Mouse (Mus musculus) mouse embryonic stem cell (cell line): Measurements from ENCODE around the gene Klk1b27.
"Not testable (repeated sequence)": the region's sequence is repeated elsewhere in the genome, so short reads cannot be mapped to it uniquely, and the experiment has no call there.

Source experiments
- in situ Hi-C, 2 experiments: fragments of 300-500 bp; cut with MboI; formaldehyde crosslinking; loops; 1 replicate in 1 of 2; 3 replicates in 1 of 2; pipeline ENCODE4 v1.14.3; 2019 to 2020; ENCODE audit warnings: low sequenced_read_pairs in 2 of 2, low pct_unique_long_range_greater_than_20kb in 1 of 2, mixed read lengths in 1 of 2; ENCODE audit not compliant: unreplicated experiment in 1 of 2

Klk1b27 gene

GRCm38 (mm10) chr7:44051990-44052389 is at the start of gene Klk1b27:
Klk1b27 (plus strand) TSS chr7:44052290.
- in situ Hi-C loops, result not testable (repeated sequence)

- in situ Hi-C loops, result no loop called here
Observed at GRCm38 (mm10) chr7:44004847-44005246, 47.2 kb upstream of the Klk1b27 start.

DNA sequence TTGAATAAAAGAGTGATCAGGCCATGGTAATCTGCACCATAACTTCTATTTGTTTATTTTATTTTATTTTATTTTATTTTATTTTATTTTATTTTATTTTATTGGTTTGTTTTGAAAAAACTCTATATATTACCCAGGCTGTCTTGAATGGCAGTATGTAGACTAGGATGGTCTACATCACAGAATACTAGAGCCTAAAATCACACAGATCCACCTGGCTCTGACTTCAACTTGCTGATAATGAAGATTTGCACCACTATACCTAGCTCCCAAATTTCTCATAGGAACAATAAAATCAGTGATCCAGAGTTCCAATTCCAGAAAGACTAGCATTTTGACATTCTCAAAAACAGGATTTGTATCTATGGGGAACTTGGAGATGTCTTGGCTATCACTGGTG is 40.2 kb upstream of the Klk1b27 start, which contains the start of gene Klk1b26:
Klk1b26 (plus strand) TSS at position 301 of the 400 bp plus-strand sequence.
- in situ Hi-C loops, result not testable (repeated sequence)

GRCm38 (mm10) chr7:44014666-44015065 is 37.4 kb upstream of the Klk1b27 start:
- in situ Hi-C loops, result not testable (repeated sequence)

- in situ Hi-C loops, result no loop called here
Observed at GRCm38 (mm10) chr7:44015071-44015470, 37.0 kb upstream of the Klk1b27 start.

GRCm38 (mm10) chr7:44072117-44072516 is 20.0 kb downstream of the Klk1b27 start:
- in situ Hi-C loops, result no loop called here

- in situ Hi-C loops, result no loop called here
Observed at GRCm38 (mm10) chr7:44077703-44078102, 25.6 kb downstream of the Klk1b27 start.

- in situ Hi-C loops, result loop anchor here in 1 of 2 experiments (5.0 to 10.0 kb wide), 2 partner anchors 49 to 131 kb away; partner anchors contain the start of gene Klk1b1
Observed at GRCm38 (mm10) chr7:44096111-44096510, 44.0 kb downstream of the Klk1b27 start.

DNA sequence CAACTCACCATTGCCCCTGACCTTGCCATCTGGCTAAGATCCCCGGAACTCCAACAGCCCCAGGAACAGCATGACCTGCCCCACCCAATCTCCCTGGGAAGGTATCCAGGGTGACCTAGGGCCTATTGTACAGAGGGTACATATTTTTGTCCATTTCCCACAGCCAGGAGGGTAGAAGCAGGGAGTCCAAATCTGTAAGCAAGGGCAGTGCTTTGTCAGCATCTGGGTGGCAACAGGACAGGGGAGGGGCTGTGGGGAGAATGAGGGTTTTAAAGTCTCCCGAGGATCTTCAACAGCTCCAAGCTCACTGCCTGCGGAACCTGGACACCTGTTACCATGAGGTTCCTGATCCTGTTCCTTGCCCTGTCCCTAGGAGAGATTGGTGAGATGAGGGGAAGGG is 49.9 kb downstream of the Klk1b27 start, which contains the start of gene Klk1b21:
Klk1b21 (plus strand) TSS at position 301 of the 400 bp plus-strand sequence.
- in situ Hi-C loops, result not testable (repeated sequence)
